Mouse (Mus musculus) hindbrain, postnatal 0 days (tissue): ENCODE results near the gene Crebl2. TPM values are rescaled to one million over a fixed set of nuclear protein-coding genes. Genes with fewer than 3 reads are reported as not detected.

ENCODE experiments used
- ATAC-seq: fragments of 200-750 bp; cut with Nextera tagmentation; 2 replicates; pipeline ENCODE4 v1.8.0; 2017; ENCODE audit warnings: mild to moderate bottlenecking, moderate TSS enrichment, moderate library complexity
- DNase-seq: peaks from one replicate; pipeline ENCODE4 v3.0.0-alpha.2; 2015; ENCODE audit warnings: low spot score
- H3K27ac ChIP-seq: fragments of 300-500 bp; sonication (generic); 2 replicates; pipeline ENCODE4 v1.5.1; 2014; ENCODE audit warnings: mild to moderate bottlenecking
- H3K27me3 ChIP-seq: fragments of 300-500 bp; sonication (generic); 2 replicates; pipeline ENCODE4 v1.6.1; 2014; ENCODE audit warnings: low read length, mixed read lengths; ENCODE audit not compliant: insufficient read depth
- H3K36me3 ChIP-seq: fragments of 300-500 bp; sonication (generic); 2 replicates; pipeline ENCODE4 v1.6.1; 2014; ENCODE audit warnings: low read length, mixed read lengths; ENCODE audit not compliant: insufficient read depth
- H3K4me1 ChIP-seq: fragments of 300-500 bp; sonication (generic); 2 replicates; pipeline ENCODE4 v1.6.1; 2014; ENCODE audit warnings: antibody characterized with exemption, low read length, mixed read lengths; ENCODE audit not compliant: insufficient read depth
- H3K4me2 ChIP-seq: fragments of 300-500 bp; sonication (generic); 2 replicates; pipeline ENCODE4 v1.6.1; 2014; ENCODE audit warnings: low read depth, mild to moderate bottlenecking, low read length, moderate library complexity, mixed read lengths
- H3K4me3 ChIP-seq: fragments of 300-500 bp; sonication (generic); 2 replicates; pipeline ENCODE4 v1.5.1; 2014; ENCODE audit warnings: low read length
- H3K9ac ChIP-seq: fragments of 300-500 bp; sonication (generic); replicated peaks from 2 replicates; pipeline ENCODE4 v1.6.1; 2014; ENCODE audit warnings: mild to moderate bottlenecking, low read length, moderate library complexity, mixed read lengths
- H3K9me3 ChIP-seq: fragments of 300-500 bp; sonication (generic); 2 replicates; pipeline ENCODE4 v1.6.1; 2016; ENCODE audit warnings: low read length, mixed read lengths
- CTCF ChIP-seq: IDR thresholded peaks from 2 replicates; pipeline ENCODE4 v1.5.1; 2016; ENCODE audit warnings: antibody characterized with exemption, control low read depth, low read depth
- WGBS: fragments of 180-500 bp; shearing (Covaris S2); extraction: QIAGEN DNeasy Blood & Tissue Kit; methylation state at CpG from one replicate; pipeline ENCODE4 v1.1.7; 2014; 5-methylcytosine and 5-hydroxymethylcytosine counted together
- polyA plus RNA-seq: library from polyadenylated mRNA; unstranded; fragments of >200 nt; fragmentation: Nextera tagmentation; extraction: Ambion mirVana; gene quantifications from 2 replicates; pipeline ENCODE4 v1.2.1, GENCODE M21; 2015
- total RNA-seq: library from RNA; depleted of rRNA; stranded (reverse); fragments of >200 nt; gene quantifications from 2 replicates; pipeline ENCODE4 v1.2.3, GENCODE M21; 2014

Gene Crebl2
- total and polyA plus RNA-seq, 2 experiments from 2014 or later, result 2.6 to 4.4 TPM

DNA sequence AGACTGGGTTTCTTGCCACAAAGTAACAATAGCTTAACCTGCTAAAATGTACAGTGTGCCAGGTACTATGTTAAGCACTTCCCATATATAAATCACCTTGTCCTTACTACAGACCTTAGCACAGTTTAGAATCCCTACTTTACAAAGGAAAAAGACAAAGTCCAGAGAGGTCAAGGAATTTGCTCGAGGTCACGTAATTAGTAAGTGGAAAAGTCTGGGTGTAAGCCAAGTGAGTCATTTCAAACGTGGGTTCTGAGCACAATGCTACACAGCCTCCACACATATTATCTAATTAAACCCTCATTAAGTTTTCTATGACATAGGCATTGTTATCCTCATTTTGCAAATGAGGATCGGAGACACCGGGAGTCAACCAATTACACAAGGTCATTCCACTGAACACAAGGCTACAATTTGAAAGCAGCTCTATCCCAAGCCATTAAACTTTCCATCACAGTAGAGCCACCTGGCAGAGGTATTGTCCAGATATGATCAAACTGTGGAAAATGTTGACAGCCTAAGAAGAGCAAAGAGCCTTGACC is 25.1 kb upstream of the Crebl2 start:
- no peak overlapping the region for H3K4me3 ChIP-seq
- H3K9me3 ChIP-seq, result no peaks in the 10 kb centered on the region
- TF ChIP-seq CTCF, result no peak
- no peak overlapping the region for H3K9ac ChIP-seq
- ATAC-seq (no peak), DNase-seq (no peak)
- no peak overlapping the region for H3K4me2 ChIP-seq
- H3K27me3 ChIP-seq, result no peaks in the 10 kb centered on the region
- H3K36me3 ChIP-seq, result no peaks in the 10 kb centered on the region
- no peak overlapping the region for H3K27ac ChIP-seq
- WGBS, result 68% methylated on average over 5 of the region's 5 CpGs
- H3K4me1 ChIP-seq, result no peaks in the 10 kb centered on the region

DNA sequence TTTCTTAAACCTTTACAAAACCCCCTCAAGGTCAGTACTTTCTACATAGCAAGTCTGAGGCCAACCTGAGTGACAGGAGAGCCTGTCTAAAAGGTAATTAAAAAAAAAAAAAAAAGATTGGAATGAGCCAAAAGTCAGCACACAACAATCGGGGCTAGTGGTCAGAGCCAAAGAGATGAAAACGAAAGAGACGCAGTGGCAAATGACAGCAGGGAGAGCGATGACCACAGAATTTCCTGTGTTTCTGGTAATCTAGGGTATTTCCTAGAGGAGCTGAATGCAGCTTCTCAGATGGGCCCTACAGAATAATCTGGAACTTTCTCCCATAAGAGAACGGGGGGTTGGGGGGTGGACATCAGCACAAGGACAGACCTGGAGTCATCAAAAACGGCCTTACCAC is 23.8 kb upstream of the Crebl2 start:
- Histone ChIP-seq H3K4me2 (no peak overlapping the region), H3K36me3 (no peaks in the 10 kb centered on the region), H3K27me3 (no peaks in the 10 kb centered on the region), H3K9ac (no peak overlapping the region), H3K4me1 (no peaks in the 10 kb centered on the region), H3K27ac (no peak overlapping the region), H3K4me3 (no peak overlapping the region), H3K9me3 (no peaks in the 10 kb centered on the region)
- WGBS, result 88% methylated on average over 6 of the region's 6 CpGs
- no peak for TF ChIP-seq CTCF
- ATAC-seq, result no peak
- DNase-seq, result no peak

DNA sequence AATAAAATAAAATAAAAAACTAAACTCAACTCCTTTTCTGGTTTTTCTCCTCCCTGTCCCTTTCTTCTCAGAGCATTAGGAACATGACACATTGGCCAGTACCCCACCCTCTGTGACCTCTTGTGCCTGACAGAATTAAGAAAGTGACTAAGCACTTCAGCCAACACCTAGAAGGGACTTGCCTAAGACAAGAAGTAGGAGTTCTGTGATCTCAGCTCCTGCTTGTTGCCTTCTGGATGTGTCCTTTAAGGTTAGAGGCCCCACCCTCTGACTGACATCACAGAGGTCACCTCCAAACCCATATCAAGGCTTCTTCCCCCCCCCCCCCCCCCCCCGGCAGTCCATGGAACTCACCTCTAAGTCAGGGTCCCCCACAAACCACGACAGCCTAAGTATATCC is 22.9 kb upstream of the Crebl2 start:
- no peak overlapping the region for H3K4me2 ChIP-seq
- H3K9ac ChIP-seq, result no peak overlapping the region
- WGBS, result 75% methylated on average over 1 of the region's 2 CpGs
- H3K27ac ChIP-seq, result no peak overlapping the region
- DNase-seq (no peak), ATAC-seq (no peak)
- no peaks in the 10 kb centered on the region for H3K9me3 ChIP-seq
- H3K36me3 ChIP-seq, result no peaks in the 10 kb centered on the region
- H3K27me3 ChIP-seq, result no peaks in the 10 kb centered on the region
- no peak for TF ChIP-seq CTCF
- H3K4me1 ChIP-seq, result no peaks in the 10 kb centered on the region
- H3K4me3 ChIP-seq, result no peak overlapping the region

DNA sequence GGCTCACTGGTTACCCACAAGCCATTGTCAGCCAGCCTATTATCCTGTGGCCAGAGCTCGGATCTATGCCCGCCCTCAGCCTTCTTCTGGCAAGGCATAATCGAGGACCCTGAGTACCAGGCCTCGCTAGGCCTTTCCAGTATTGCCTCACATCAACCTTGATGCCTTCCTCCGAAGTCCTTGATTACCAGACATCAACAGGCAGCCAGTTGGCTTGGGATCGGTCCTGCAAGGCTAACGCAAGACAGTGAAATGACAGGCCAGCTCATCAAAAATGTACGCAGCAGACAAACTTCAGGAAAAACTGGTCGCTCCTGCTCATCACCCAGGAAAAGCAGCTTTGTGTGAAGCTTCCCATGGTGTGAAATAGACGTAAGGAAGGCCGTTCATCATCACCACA is 22.2 kb upstream of the Crebl2 start:
- Histone ChIP-seq H3K4me1 (no peaks in the 10 kb centered on the region), H3K4me3 (no peak overlapping the region), H3K9me3 (no peaks in the 10 kb centered on the region), H3K27ac (no peak overlapping the region), H3K36me3 (no peaks in the 10 kb centered on the region), H3K9ac (no peak overlapping the region), H3K4me2 (no peak overlapping the region), H3K27me3 (no peaks in the 10 kb centered on the region)
- no peak for DNase-seq
- WGBS, result 89% methylated on average over 11 of the region's 11 CpGs
- ATAC-seq, result no peak
- TF ChIP-seq CTCF, result no peak

DNA sequence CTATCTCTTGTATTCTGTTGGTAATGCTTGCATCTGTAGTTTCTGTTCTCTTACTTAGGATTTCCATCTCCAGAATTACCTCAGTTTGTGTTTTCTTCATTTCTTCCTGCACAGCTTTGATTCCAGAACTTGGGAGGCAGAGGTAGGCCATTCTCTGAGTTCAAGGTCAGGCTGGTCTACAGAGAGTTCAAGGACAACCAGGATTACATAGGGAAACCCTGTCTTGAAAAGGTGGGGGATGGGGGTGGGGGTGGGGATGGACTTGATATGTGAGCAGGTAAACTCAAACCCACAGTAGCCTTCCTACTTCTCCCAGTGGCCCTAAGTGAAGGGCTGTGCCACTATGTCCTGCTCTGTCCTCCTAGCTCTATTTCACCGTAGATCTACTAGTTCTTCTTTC is 16.9 kb upstream of the Crebl2 start:
- no peak for ATAC-seq
- WGBS, result 83% methylated on average over 1 of the region's 1 CpGs

DNA sequence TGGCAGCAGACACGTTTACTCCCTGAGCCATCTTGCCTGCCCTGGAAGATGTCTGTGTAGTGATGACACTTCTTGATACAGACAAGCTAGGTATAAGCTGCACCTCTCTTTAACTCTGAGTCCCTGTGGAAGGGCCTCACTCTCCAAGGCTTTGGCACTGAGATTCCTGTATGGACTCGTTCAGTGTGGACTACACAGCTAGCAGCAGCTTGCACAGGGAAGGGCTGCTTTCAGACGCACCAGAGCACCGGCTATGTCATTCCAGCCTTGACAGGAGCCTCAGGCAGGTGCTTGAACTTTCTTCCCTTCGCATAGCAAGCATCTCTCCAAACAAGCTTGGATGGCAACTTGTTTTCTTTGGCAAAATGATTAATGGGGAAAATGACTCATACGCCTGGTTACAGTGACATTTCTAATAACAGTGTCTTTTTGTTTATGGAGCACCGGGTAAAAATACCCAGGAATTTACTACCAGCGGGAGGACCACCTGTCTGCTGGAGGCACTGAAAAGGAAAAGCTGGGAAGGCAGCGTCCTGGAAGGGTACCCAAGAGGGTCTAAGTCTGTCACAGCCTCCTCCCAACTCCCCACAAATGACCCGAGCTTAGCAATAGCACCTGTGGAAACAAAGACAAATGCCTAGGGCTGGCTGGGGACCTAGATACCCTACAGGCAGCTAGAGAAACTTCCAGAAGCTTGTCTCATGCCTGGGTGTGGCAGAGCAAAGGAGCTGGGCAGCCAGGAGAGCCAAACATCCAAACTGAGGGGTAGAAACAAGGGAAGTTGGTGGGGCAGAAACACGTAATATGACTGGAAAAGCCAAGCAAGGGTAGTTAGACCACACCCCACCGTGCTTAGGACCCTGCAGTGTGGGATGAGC is 12.7 kb upstream of the Crebl2 start:
- no peak for ATAC-seq
- Histone ChIP-seq H3K9ac (no peak overlapping the region), H3K36me3 (no peaks in the 10 kb centered on the region), H3K27ac (no peak overlapping the region), H3K4me2 (no peak overlapping the region), H3K4me3 (no peak overlapping the region), H3K4me1 (no peaks in the 10 kb centered on the region), H3K9me3 (no peaks in the 10 kb centered on the region), H3K27me3 (no peaks in the 10 kb centered on the region)
- DNase-seq, result no peak
- 68% methylated on average over 12 of the region's 12 CpGs for WGBS
- no peak for TF ChIP-seq CTCF

More for the DNA sequence above, 16.9 kb upstream of the Crebl2 start:
- no peak overlapping the region for H3K27ac ChIP-seq
- H3K4me1 ChIP-seq, result no peaks in the 10 kb centered on the region
- H3K4me2 ChIP-seq, result no peak overlapping the region
- DNase-seq, result no peak
- H3K4me3 ChIP-seq, result no peak overlapping the region
- no peak for TF ChIP-seq CTCF
- H3K9me3 ChIP-seq, result no peaks in the 10 kb centered on the region
- no peak overlapping the region for H3K9ac ChIP-seq
- H3K36me3 ChIP-seq, result no peaks in the 10 kb centered on the region
- H3K27me3 ChIP-seq, result no peaks in the 10 kb centered on the region

DNA sequence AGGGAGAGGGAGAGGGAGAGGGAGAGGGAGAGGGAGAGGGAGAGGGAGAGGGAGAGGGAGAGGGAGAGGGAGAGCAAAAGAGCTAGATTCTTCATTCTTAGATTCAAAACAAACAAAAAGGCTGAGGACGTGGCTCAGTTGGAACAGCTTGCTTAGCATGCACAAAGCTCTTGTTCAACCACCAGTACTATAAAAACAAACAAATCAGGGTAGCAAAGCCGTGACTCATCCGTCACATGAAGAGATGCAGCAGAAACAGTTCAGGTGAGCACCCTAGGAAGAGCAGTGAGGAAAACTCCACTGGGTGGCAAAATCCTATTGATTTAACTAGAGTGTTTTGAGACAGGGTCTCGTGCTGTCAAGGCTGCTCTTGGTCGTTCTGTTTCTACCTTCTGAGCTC is 10.2 kb upstream of the Crebl2 start:
- no peak for ATAC-seq
- Histone ChIP-seq H3K4me1 (no peaks in the 10 kb centered on the region), H3K27me3 (no peaks in the 10 kb centered on the region), H3K4me2 (no peak overlapping the region), H3K36me3 (no peaks in the 10 kb centered on the region), H3K9ac (no peak overlapping the region), H3K27ac (no peak overlapping the region), H3K4me3 (no peak overlapping the region), H3K9me3 (no peaks in the 10 kb centered on the region)
- 54% methylated on average over 5 of the region's 5 CpGs for WGBS
- no peak for DNase-seq
- TF ChIP-seq CTCF, result no peak
